Mouse (Mus musculus) midbrain, embryonic 12.5 days (tissue): ENCODE measurements around the gene Bicdl2. TPM values are rescaled to one million over a fixed set of nuclear protein-coding genes. Genes with fewer than 3 reads are reported as not detected.

Experiments used
- ATAC-seq: fragments of 200-750 bp; cut with Nextera tagmentation; 2 replicates; pipeline ENCODE4 v1.8.0; 2017; ENCODE audit warnings: low read depth, moderate TSS enrichment, moderate library complexity; ENCODE audit not compliant: low FRiP score
- H3K27ac ChIP-seq: fragments of 300-500 bp; sonication (generic); replicated peaks from 2 replicates; pipeline ENCODE4 v1.5.1; 2016; ENCODE audit warnings: mild to moderate bottlenecking
- H3K27me3 ChIP-seq: fragments of 300-500 bp; sonication (generic); 2 replicates; pipeline ENCODE4 v1.6.1; 2016; ENCODE audit warnings: mild to moderate bottlenecking
- H3K36me3 ChIP-seq: fragments of 300-500 bp; sonication (generic); 2 replicates; pipeline ENCODE4 v1.6.1; 2016
- H3K4me1 ChIP-seq: fragments of 300-500 bp; sonication (generic); 2 replicates; pipeline ENCODE4 v1.6.1; 2016
- H3K4me2 ChIP-seq: fragments of 300-500 bp; sonication (generic); replicated peaks from 2 replicates; pipeline ENCODE4 v1.6.1; 2016; ENCODE audit warnings: mild to moderate bottlenecking, moderate library complexity
- H3K4me3 ChIP-seq: fragments of 300-500 bp; sonication (generic); 2 replicates; pipeline ENCODE4 v1.5.1; 2016; ENCODE audit warnings: mild to moderate bottlenecking
- H3K9ac ChIP-seq: fragments of 300-500 bp; sonication (generic); replicated peaks from 2 replicates; pipeline ENCODE4 v1.6.1; 2016; ENCODE audit warnings: mild to moderate bottlenecking, moderate library complexity
- H3K9me3 ChIP-seq: fragments of 300-500 bp; sonication (generic); 2 replicates; pipeline ENCODE4 v1.6.1; 2016; ENCODE audit warnings: mild to moderate bottlenecking
- WGBS: fragments of 180-500 bp; shearing (Covaris S2); methylation state at CpG from one replicate; pipeline ENCODE4 v1.1.7; 2016; 5-methylcytosine and 5-hydroxymethylcytosine counted together
- polyA plus RNA-seq: library from polyadenylated mRNA; unstranded; fragments of >200 nt; fragmentation: Nextera tagmentation; extraction: Ambion mirVana; gene quantifications from 2 replicates; pipeline ENCODE4 v1.2.1, GENCODE M21; 2016

The Bicdl2 gene
- polyA plus RNA-seq, 1 experiment from 2014 or later = 0.14 TPM

- Histone ChIP-seq H3K4me1 (peaks cover 43% of the 10 kb centered on the region), H3K4me2 (peak overlapping the region; percentile 94)
- no peak for ATAC-seq
Observed at GRCm38 (mm10) chr17:23675564-23676281, 15.4 kb downstream of the Bicdl2 start.

GRCm38 (mm10) chr17:23676473-23677031 lies 16.2 kb downstream of the Bicdl2 start:
- WGBS = 1% methylated on average over 35 of the region's 37 CpGs
- Histone ChIP-seq H3K27ac (no peak overlapping the region), H3K4me1 (peaks cover 43% of the 10 kb centered on the region), H3K36me3 (no peaks in the 10 kb centered on the region), H3K4me3 (peak overlapping the region; percentile 46), H3K9ac (peak overlapping the region; percentile 59), H3K27me3 (peaks cover 70% of the 10 kb centered on the region), H3K4me2 (peak overlapping the region; percentile 94), H3K9me3 (no peaks in the 10 kb centered on the region)
- ATAC-seq = no peak

More at GRCm38 (mm10) chr17:23675564-23676281, 15.4 kb downstream of the Bicdl2 start:
- H3K27ac ChIP-seq = no peak overlapping the region
- H3K9ac ChIP-seq = no peak overlapping the region
- no peaks in the 10 kb centered on the region for H3K9me3 ChIP-seq
- 10% methylated on average over 15 of the region's 15 CpGs for WGBS
- no peaks in the 10 kb centered on the region for H3K36me3 ChIP-seq
- peak overlapping the region; percentile 46 for H3K4me3 ChIP-seq
- peaks cover 62% of the 10 kb centered on the region for H3K27me3 ChIP-seq

- ATAC-seq = peak; percentile 35
- peaks cover 77% of the 10 kb centered on the region for H3K27me3 ChIP-seq
- H3K27ac ChIP-seq = no peak within 1 kb of the TSS
- H3K4me1 ChIP-seq = peaks cover 43% of the 10 kb centered on the region
- WGBS = under 1% methylated on average over 34 of the region's 34 CpGs
- H3K9ac ChIP-seq = peak within 1 kb of the TSS; percentile 59
- peak within 1 kb of the TSS; percentile 94 for H3K4me2 ChIP-seq
- H3K9me3 ChIP-seq = no peaks in the 10 kb centered on the region
- H3K36me3 ChIP-seq = no peaks in the 10 kb centered on the region
- H3K4me3 ChIP-seq = peak within 1 kb of the TSS; percentile 46
Observed at GRCm38 (mm10) chr17:23677236-23677679, 17.0 kb downstream of the Bicdl2 start, which contains the start of gene Tnfrsf12a. TSS of gene Tnfrsf12a (minus strand) at chr17:23677468.

- H3K9ac ChIP-seq = no peak within 1 kb of the TSS
- H3K27ac ChIP-seq = no peak within 1 kb of the TSS
- 3% methylated on average over 38 of the region's 38 CpGs for WGBS
- H3K4me1 ChIP-seq = peaks cover 37% of the 10 kb centered on the region
- no peaks in the 10 kb centered on the region for H3K9me3 ChIP-seq
- peak within 1 kb of the TSS; percentile 28 for H3K4me2 ChIP-seq
- ATAC-seq = no peak
- no peaks in the 10 kb centered on the region for H3K36me3 ChIP-seq
- H3K4me3 ChIP-seq = peak within 1 kb of the TSS; percentile 18
- H3K27me3 ChIP-seq = peaks cover 98% of the 10 kb centered on the region
Observed at GRCm38 (mm10) chr17:23679127-23679835, 19.0 kb downstream of the Bicdl2 start, which contains the start of gene Cldn6. TSS of gene Cldn6 (plus strand) at chr17:23679249.

- no peaks in the 10 kb centered on the region for H3K9me3 ChIP-seq
- peaks cover 94% of the 10 kb centered on the region for H3K27me3 ChIP-seq
- no peak overlapping the region for H3K4me2 ChIP-seq
- ATAC-seq = no peak
- 76% methylated on average over 9 of the region's 9 CpGs for WGBS
- H3K27ac ChIP-seq = no peak overlapping the region
- H3K4me1 ChIP-seq = peaks cover 34% of the 10 kb centered on the region
- no peak overlapping the region for H3K9ac ChIP-seq
- no peak overlapping the region for H3K4me3 ChIP-seq
- no peaks in the 10 kb centered on the region for H3K36me3 ChIP-seq
Observed at GRCm38 (mm10) chr17:23680336-23680735, 20.0 kb downstream of the Bicdl2 start.

- Histone ChIP-seq H3K27me3 (peaks cover 86% of the 10 kb centered on the region), H3K4me1 (peaks cover 28% of the 10 kb centered on the region), H3K36me3 (no peaks in the 10 kb centered on the region), H3K9me3 (no peaks in the 10 kb centered on the region), H3K27ac (no peak overlapping the region), H3K4me3 (no peak overlapping the region), H3K4me2 (no peak overlapping the region), H3K9ac (no peak overlapping the region)
- ATAC-seq = no peak
- WGBS = 83% methylated on average over 10 of the region's 10 CpGs
Observed at GRCm38 (mm10) chr17:23681086-23681485, 20.8 kb downstream of the Bicdl2 start.

GRCm38 (mm10) chr17:23682092-23682491 lies 21.8 kb downstream of the Bicdl2 start:
- H3K27ac ChIP-seq = no peak overlapping the region
- no peaks in the 10 kb centered on the region for H3K36me3 ChIP-seq
- no peak for ATAC-seq
- no peak overlapping the region for H3K4me3 ChIP-seq
- 73% methylated on average over 4 of the region's 4 CpGs for WGBS
- H3K4me2 ChIP-seq = no peak overlapping the region
- H3K27me3 ChIP-seq = peaks cover 76% of the 10 kb centered on the region
- peaks cover 19% of the 10 kb centered on the region for H3K4me1 ChIP-seq
- no peak overlapping the region for H3K9ac ChIP-seq
- H3K9me3 ChIP-seq = no peaks in the 10 kb centered on the region

- no peak for ATAC-seq
- no peaks in the 10 kb centered on the region for H3K9me3 ChIP-seq
- H3K4me2 ChIP-seq = no peak overlapping the region
- WGBS = 68% methylated on average over 3 of the region's 3 CpGs
- H3K9ac ChIP-seq = no peak overlapping the region
- peaks cover 74% of the 10 kb centered on the region for H3K27me3 ChIP-seq
- H3K4me3 ChIP-seq = no peak overlapping the region
- peaks cover 15% of the 10 kb centered on the region for H3K4me1 ChIP-seq
- H3K36me3 ChIP-seq = no peaks in the 10 kb centered on the region
- H3K27ac ChIP-seq = no peak overlapping the region
Observed at GRCm38 (mm10) chr17:23682530-23682929, 22.2 kb downstream of the Bicdl2 start.

- Histone ChIP-seq H3K27ac (no peak overlapping the region), H3K9ac (no peak overlapping the region), H3K27me3 (peaks cover 67% of the 10 kb centered on the region), H3K4me3 (no peak overlapping the region), H3K4me2 (0 out of 2 replicates have a peak overlapping the region, but pooled peaks have one; percentile 1), H3K4me1 (peaks cover 14% of the 10 kb centered on the region), H3K36me3 (no peaks in the 10 kb centered on the region), H3K9me3 (no peaks in the 10 kb centered on the region)
- 29% methylated on average over 15 of the region's 15 CpGs for WGBS
- peak; percentile 29 for ATAC-seq
Observed at GRCm38 (mm10) chr17:23683226-23683625, 22.9 kb downstream of the Bicdl2 start.

GRCm38 (mm10) chr17:23683856-23684672 lies 23.8 kb downstream of the Bicdl2 start, which contains the start of gene Cldn9:
TSS of gene Cldn9 (minus strand) at chr17:23684026.
- H3K4me2 ChIP-seq = 0 out of 2 replicates have a peak within 1 kb of the TSS, but pooled peaks have one; percentile 1
- no peaks in the 10 kb centered on the region for H3K36me3 ChIP-seq
- 20% methylated on average over 15 of the region's 15 CpGs for WGBS
- H3K4me1 ChIP-seq = peaks cover 14% of the 10 kb centered on the region
- no peak within 1 kb of the TSS for H3K4me3 ChIP-seq
- H3K27ac ChIP-seq = no peak within 1 kb of the TSS
- no peak within 1 kb of the TSS for H3K9ac ChIP-seq
- H3K9me3 ChIP-seq = no peaks in the 10 kb centered on the region
- ATAC-seq = peak; percentile 44; the same call in 1 of the 2 replicates
- peaks cover 59% of the 10 kb centered on the region for H3K27me3 ChIP-seq

- 81% methylated on average over 1 of the region's 1 CpGs for WGBS
- no peak for ATAC-seq
Observed at GRCm38 (mm10) chr17:23694491-23694890, 34.2 kb downstream of the Bicdl2 start.

More at GRCm38 (mm10) chr17:23694491-23694890, 34.2 kb downstream of the Bicdl2 start:
- Histone ChIP-seq H3K27me3 (peaks cover 35% of the 10 kb centered on the region), H3K27ac (no peak overlapping the region), H3K4me2 (no peak overlapping the region), H3K9ac (no peak overlapping the region), H3K36me3 (no peaks in the 10 kb centered on the region), H3K4me1 (0 out of 2 replicates have a peak, but pooled peaks cover 4% of the 10 kb centered on the region), H3K4me3 (no peak overlapping the region), H3K9me3 (no peaks in the 10 kb centered on the region)
